Mouse (Mus musculus) kidney, postnatal 0 days (tissue): ENCODE measurements at regions not wholly inside any gene's neighbourhood (a gene's known extent, or its start where the extent isn't known, plus 50 kb on each side); places are given as distances from the start of the nearest gene placed in this dataset.

ENCODE experiments used
- ATAC-seq: fragments of 200-750 bp; cut with Nextera tagmentation; replicated peaks from 2 replicates; pipeline ENCODE4 v1.8.0; 2017; ENCODE audit warnings: low read depth, moderate number of reproducible peaks, moderate TSS enrichment, moderate library complexity; ENCODE audit not compliant: low FRiP score
- DNase-seq: peaks from one replicate; pipeline ENCODE4 v3.0.0-alpha.2; 2016; ENCODE audit warnings: low spot score
- H3K27ac ChIP-seq: fragments of 300-500 bp; sonication (generic); 2 replicates; pipeline ENCODE4 v1.5.1; 2014; ENCODE audit warnings: mild to moderate bottlenecking
- H3K27me3 ChIP-seq: fragments of 300-500 bp; sonication (generic); 2 replicates; pipeline ENCODE4 v1.6.1; 2014; ENCODE audit warnings: low read length, mixed read lengths; ENCODE audit not compliant: insufficient read depth
- H3K36me3 ChIP-seq: fragments of 300-500 bp; sonication (generic); 2 replicates; pipeline ENCODE4 v1.6.1; 2014; ENCODE audit warnings: low read length, mixed read lengths; ENCODE audit not compliant: insufficient read depth
- H3K4me1 ChIP-seq: fragments of 300-500 bp; sonication (generic); replicated peaks from 2 replicates; pipeline ENCODE4 v1.6.1; 2014; ENCODE audit warnings: antibody characterized with exemption, low read length, mixed read lengths; ENCODE audit not compliant: insufficient read depth
- H3K4me2 ChIP-seq: fragments of 300-500 bp; sonication (generic); 2 replicates; pipeline ENCODE4 v1.6.1; 2014; ENCODE audit warnings: mild to moderate bottlenecking, low read length, moderate library complexity, mixed read lengths
- H3K4me3 ChIP-seq: fragments of 300-500 bp; sonication (generic); replicated peaks from 2 replicates; pipeline ENCODE4 v1.5.1; 2014; ENCODE audit warnings: low read depth, low read length
- H3K9ac ChIP-seq: fragments of 300-500 bp; sonication (generic); 2 replicates; pipeline ENCODE4 v1.6.1; 2014; ENCODE audit warnings: low read depth, low read length
- H3K9me3 ChIP-seq: fragments of 300-500 bp; sonication (generic); replicated peaks from 2 replicates; pipeline ENCODE4 v1.6.1; 2016; ENCODE audit warnings: low read length, inconsistent platforms, mixed read lengths
- CTCF ChIP-seq: IDR thresholded peaks from 2 replicates; pipeline ENCODE4 v1.5.1; 2016; ENCODE audit warnings: antibody characterized with exemption, low read depth, mild to moderate bottlenecking, moderate library complexity
- WGBS: fragments of 180-500 bp; shearing (Covaris S2); extraction: QIAGEN DNeasy Blood & Tissue Kit; methylation state at CpG from one replicate; pipeline ENCODE4 v1.1.7; 2014; 5-methylcytosine and 5-hydroxymethylcytosine counted together

- Histone ChIP-seq H3K9me3 (no peaks in the 10 kb centered on the region), H3K27me3 (no peaks in the 10 kb centered on the region), H3K9ac (no peak overlapping the region), H3K36me3 (no peaks in the 10 kb centered on the region), H3K27ac (no peak overlapping the region), H3K4me1 (no peaks in the 10 kb centered on the region), H3K4me3 (no peak overlapping the region), H3K4me2 (no peak overlapping the region)
- 56% methylated on average over 11 of the region's 11 CpGs for WGBS
- ATAC-seq, result no peak
- no peak for TF ChIP-seq CTCF
- DNase-seq, result no peak
Measured at GRCm38 (mm10) chr3:130780706-130781240, 50.6 kb upstream of the Rpl34 start.
